Mouse (Mus musculus): ENCODE data around the gene Utp14b. TPM values are rescaled to one million over a fixed set of nuclear protein-coding genes. Genes with fewer than 3 reads are reported as not detected.

The Utp14b gene
- polyA plus RNA-seq, 1 experiment, result 6.5 TPM

- WGBS, result 41% methylated on average over 4 of the region's 4 CpGs
- TF ChIP-seq POLR2A (IDR thresholded peaks at IDR 0.05; ENCODE audit: borderline replicate concordance, insufficient read depth, low read length) (no peak), CTCF (IDR thresholded peaks at IDR 0.05; ENCODE audit: borderline replicate concordance, insufficient read depth, low read depth, low read length) (no peak)
- Histone ChIP-seq H3K27me3 (ENCODE audit: control insufficient read depth, insufficient read depth, low read length) (no peaks in the 10 kb centered on the region), H3K4me3 (replicated peaks; ENCODE audit: insufficient read depth, low read depth, low read length) (peak overlapping the region; percentile 66), H3K4me1 (ENCODE audit: control insufficient read depth, insufficient read depth, low read length) (no peaks in the 10 kb centered on the region; the same call in 1 of the 2 replicates), H3K27ac (ENCODE audit: insufficient read depth, low read length) (peak overlapping the region; percentile 95; the same call in 1 of the 2 replicates)
- peak; percentile 18 to 21 for DNase-seq
Measured at GRCm38 (mm10) chr1:78659270-78659823, 1.5 kb downstream of the Utp14b start.

DNA sequence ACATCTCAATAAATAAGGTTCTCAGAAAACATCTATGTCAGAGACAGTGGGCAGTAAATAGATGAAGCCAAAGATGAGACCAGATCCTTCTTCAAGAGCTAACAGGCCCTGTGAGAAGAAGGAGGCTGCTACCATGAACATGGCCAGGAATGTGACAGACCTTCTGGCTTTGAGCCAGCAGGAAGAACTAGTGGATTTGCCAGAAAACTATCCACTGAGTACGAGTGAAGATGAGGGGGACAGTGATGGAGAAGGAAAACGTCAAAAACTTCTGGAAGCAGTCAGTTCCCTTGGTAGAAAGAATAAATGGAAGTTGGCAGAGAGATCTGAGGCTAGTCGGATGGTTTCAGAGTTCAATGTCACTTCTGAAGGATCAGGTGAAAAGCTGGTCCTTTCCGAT, 6.5 kb downstream of the Utp14b start:
- no peak for TF ChIP-seq POLR2A (IDR thresholded peaks at IDR 0.05; ENCODE audit: borderline replicate concordance, insufficient read depth, low read length)
- no peak for TF ChIP-seq CTCF (IDR thresholded peaks at IDR 0.05; ENCODE audit: borderline replicate concordance, insufficient read depth, low read depth, low read length)
- Histone ChIP-seq H3K27me3 (ENCODE audit: control insufficient read depth, insufficient read depth, low read length) (no peaks in the 10 kb centered on the region), H3K4me1 (ENCODE audit: control insufficient read depth, insufficient read depth, low read length) (no peaks in the 10 kb centered on the region; the same call in 1 of the 2 replicates), H3K4me3 (replicated peaks; ENCODE audit: insufficient read depth, low read depth, low read length) (no peak overlapping the region), H3K27ac (ENCODE audit: insufficient read depth, low read length) (no peak overlapping the region)
- 41% methylated on average over 4 of the region's 4 CpGs for WGBS
- peak in 1 of 2 experiments; percentile 31 for DNase-seq

- H3K27ac ChIP-seq (ENCODE audit: insufficient read depth, low read length), result no peak overlapping the region
- no peak for DNase-seq
- H3K4me3 ChIP-seq (replicated peaks; ENCODE audit: insufficient read depth, low read depth, low read length), result no peak overlapping the region
- TF ChIP-seq CTCF (IDR thresholded peaks at IDR 0.05; ENCODE audit: borderline replicate concordance, insufficient read depth, low read depth, low read length), result no peak
- no peak for TF ChIP-seq POLR2A (IDR thresholded peaks at IDR 0.05; ENCODE audit: borderline replicate concordance, insufficient read depth, low read length)
- no peaks in the 10 kb centered on the region; the same call in 1 of the 2 replicates for H3K4me1 ChIP-seq (ENCODE audit: control insufficient read depth, insufficient read depth, low read length)
- no peaks in the 10 kb centered on the region for H3K27me3 ChIP-seq (ENCODE audit: control insufficient read depth, insufficient read depth, low read length)
- 94% methylated on average over 9 of the region's 9 CpGs for WGBS
Measured at GRCm38 (mm10) chr1:78665954-78666499, 8.2 kb downstream of the Utp14b start.

- no peak overlapping the region for H3K27ac ChIP-seq (ENCODE audit: insufficient read depth, low read length)
- no peak overlapping the region for H3K4me3 ChIP-seq (replicated peaks; ENCODE audit: insufficient read depth, low read depth, low read length)
- no peak for DNase-seq
- WGBS, result 95% methylated on average over 1 of the region's 1 CpGs
- H3K27me3 ChIP-seq (ENCODE audit: control insufficient read depth, insufficient read depth, low read length), result no peaks in the 10 kb centered on the region
- H3K4me1 ChIP-seq (ENCODE audit: control insufficient read depth, insufficient read depth, low read length), result no peaks in the 10 kb centered on the region
- no peak for TF ChIP-seq POLR2A (IDR thresholded peaks at IDR 0.05; ENCODE audit: borderline replicate concordance, insufficient read depth, low read length)
- TF ChIP-seq CTCF (IDR thresholded peaks at IDR 0.05; ENCODE audit: borderline replicate concordance, insufficient read depth, low read depth, low read length), result no peak
Measured at GRCm38 (mm10) chr1:78666585-78666984, 8.7 kb downstream of the Utp14b start.

DNA sequence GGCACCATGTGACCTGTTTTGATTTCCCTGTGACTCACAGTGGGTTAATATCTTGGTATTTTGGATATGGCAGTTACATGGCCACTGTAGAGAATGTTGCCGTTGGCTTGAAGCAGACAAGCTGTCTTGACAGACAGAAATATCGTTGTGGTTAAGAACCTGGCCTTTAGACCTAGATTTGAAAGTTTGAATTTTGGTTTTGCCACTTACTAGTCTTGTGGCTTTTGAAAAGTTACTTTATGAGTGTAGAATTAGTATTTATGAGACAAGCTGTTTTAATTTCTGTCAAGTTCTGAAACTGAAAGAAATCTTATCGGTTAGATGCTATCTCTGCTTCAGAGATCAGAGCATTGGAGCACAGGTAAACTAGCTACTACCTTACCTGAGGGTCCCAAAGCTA, 24.5 kb downstream of the Utp14b start:
- no peak overlapping the region for H3K4me3 ChIP-seq (replicated peaks; ENCODE audit: insufficient read depth, low read depth, low read length)
- TF ChIP-seq POLR2A (IDR thresholded peaks at IDR 0.05; ENCODE audit: borderline replicate concordance, insufficient read depth, low read length), result no peak
- no peak for TF ChIP-seq CTCF (IDR thresholded peaks at IDR 0.05; ENCODE audit: borderline replicate concordance, insufficient read depth, low read depth, low read length)
- 81% methylated on average over 3 of the region's 3 CpGs for WGBS
- H3K4me1 ChIP-seq (ENCODE audit: control insufficient read depth, insufficient read depth, low read length), result no peaks in the 10 kb centered on the region; the same call in 1 of the 2 replicates
- H3K27ac ChIP-seq (ENCODE audit: insufficient read depth, low read length), result no peak overlapping the region
- no peak for DNase-seq
- no peaks in the 10 kb centered on the region for H3K27me3 ChIP-seq (ENCODE audit: control insufficient read depth, insufficient read depth, low read length)

DNA sequence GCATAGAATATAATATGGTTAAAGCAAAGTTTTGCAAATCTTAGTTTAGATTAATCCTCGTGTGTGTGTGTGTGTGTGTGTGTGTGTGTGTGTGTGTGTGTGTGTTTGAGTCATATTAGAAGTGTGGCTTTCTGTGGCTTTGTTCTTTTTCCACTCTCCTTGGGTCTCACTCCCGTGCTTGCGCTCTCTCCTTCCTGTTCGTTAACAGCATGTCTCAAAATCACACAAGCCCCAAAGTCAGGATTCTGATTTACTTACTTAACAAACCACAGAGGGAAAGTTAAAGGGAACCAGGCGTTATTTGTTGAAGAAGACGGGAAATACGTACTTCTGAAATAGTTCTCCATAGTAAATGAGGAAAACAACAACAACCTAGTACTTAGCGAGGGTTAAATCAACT, 26.3 kb downstream of the Utp14b start:
- DNase-seq, result no peak
- H3K27me3 ChIP-seq (ENCODE audit: control insufficient read depth, insufficient read depth, low read length), result no peaks in the 10 kb centered on the region
- 86% methylated on average over 8 of the region's 8 CpGs for WGBS

GRCm38 (mm10) chr1:78686872-78687271, 29.0 kb downstream of the Utp14b start:
- TF ChIP-seq POLR2A (IDR thresholded peaks at IDR 0.05; ENCODE audit: borderline replicate concordance, insufficient read depth, low read length) (no peak), CTCF (IDR thresholded peaks at IDR 0.05; ENCODE audit: borderline replicate concordance, insufficient read depth, low read depth, low read length) (peak; percentile 54; the same call in 1 of the 2 replicates)
- Histone ChIP-seq H3K4me3 (replicated peaks; ENCODE audit: insufficient read depth, low read depth, low read length) (no peak overlapping the region), H3K4me1 (ENCODE audit: control insufficient read depth, insufficient read depth, low read length) (no peaks in the 10 kb centered on the region), H3K27me3 (ENCODE audit: control insufficient read depth, insufficient read depth, low read length) (no peaks in the 10 kb centered on the region), H3K27ac (ENCODE audit: insufficient read depth, low read length) (no peak overlapping the region)
- DNase-seq, result peak in 1 of 2 experiments; percentile 36

More for the DNA sequence above, 26.3 kb downstream of the Utp14b start:
- TF ChIP-seq CTCF (IDR thresholded peaks at IDR 0.05; ENCODE audit: borderline replicate concordance, insufficient read depth, low read depth, low read length), result no peak
- TF ChIP-seq POLR2A (IDR thresholded peaks at IDR 0.05; ENCODE audit: borderline replicate concordance, insufficient read depth, low read length), result no peak
- H3K27ac ChIP-seq (ENCODE audit: insufficient read depth, low read length), result no peak overlapping the region
- H3K4me1 ChIP-seq (ENCODE audit: control insufficient read depth, insufficient read depth, low read length), result no peaks in the 10 kb centered on the region
- H3K4me3 ChIP-seq (replicated peaks; ENCODE audit: insufficient read depth, low read depth, low read length), result no peak overlapping the region

DNA sequence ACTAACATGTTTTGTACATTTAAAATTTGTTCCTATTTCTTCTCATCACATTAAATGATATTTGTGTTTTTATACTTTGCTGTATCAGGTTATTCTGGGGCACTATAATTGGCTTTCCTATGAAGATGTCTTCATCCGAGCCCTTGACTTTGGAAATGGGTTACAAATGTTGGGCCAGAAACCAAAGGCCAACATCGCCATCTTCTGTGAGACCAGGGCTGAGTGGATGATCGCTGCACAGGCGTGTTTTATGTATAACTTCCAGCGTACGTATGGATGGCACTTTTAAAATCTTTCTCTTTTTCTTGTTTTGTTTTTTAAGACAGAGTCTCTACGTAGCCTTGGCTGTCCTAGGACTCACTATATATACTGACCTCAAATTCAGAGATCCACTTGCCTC, 30.3 kb downstream of the Utp14b start:
- no peaks in the 10 kb centered on the region for H3K27me3 ChIP-seq (ENCODE audit: control insufficient read depth, insufficient read depth, low read length)
- 78% methylated on average over 7 of the region's 7 CpGs for WGBS
- no peak for DNase-seq
- TF ChIP-seq CTCF (IDR thresholded peaks at IDR 0.05; ENCODE audit: borderline replicate concordance, insufficient read depth, low read depth, low read length) (peak; percentile 42; the same call in 1 of the 2 replicates), POLR2A (IDR thresholded peaks at IDR 0.05; ENCODE audit: borderline replicate concordance, insufficient read depth, low read length) (no peak)
- no peaks in the 10 kb centered on the region for H3K4me1 ChIP-seq (ENCODE audit: control insufficient read depth, insufficient read depth, low read length)
- H3K27ac ChIP-seq (ENCODE audit: insufficient read depth, low read length), result no peak overlapping the region
- H3K4me3 ChIP-seq (replicated peaks; ENCODE audit: insufficient read depth, low read depth, low read length), result no peak overlapping the region

All from cerebellum, adult 2 months (tissue).